Mouse (Mus musculus) myocyte (in vitro differentiated cells): ENCODE measurements at regions not wholly inside any gene's neighbourhood (a gene's known extent, or its start where the extent isn't known, plus 50 kb on each side); places are given as distances from the start of the nearest gene placed in this dataset.

Experiments used
- H3K27me3 ChIP-seq: one replicate; pipeline ENCODE4 v1.6.1; 2011; ENCODE audit not compliant: control insufficient read depth, insufficient read depth, insufficient read length
- H3K36me3 ChIP-seq: one replicate; pipeline ENCODE4 v1.6.1; 2011; ENCODE audit not compliant: control insufficient read depth, insufficient read depth
- H3K4me2 ChIP-seq: one replicate; pipeline ENCODE4 v1.6.1; 2011; ENCODE audit warnings: low read depth, control low read depth
- H3K4me3 ChIP-seq: one replicate; pipeline ENCODE4 v1.5.1; 2011; ENCODE audit warnings: mild to moderate bottlenecking, control low read depth, moderate library complexity
- H3K79me2 ChIP-seq: one replicate; pipeline ENCODE4 v1.6.1; 2011; ENCODE audit not compliant: control insufficient read depth, insufficient read depth
- H3ac ChIP-seq: one replicate; pipeline ENCODE4 v1.6.1; 2011; ENCODE audit not compliant: control insufficient read depth, insufficient read length
- CEBPB ChIP-seq: IDR thresholded peaks from 2 replicates; pipeline ENCODE4 v1.6.1; 2011; ENCODE audit warnings: mild to moderate bottlenecking, moderate library complexity; ENCODE audit not compliant: poor library complexity, insufficient read depth, severe bottlenecking
- E2F4 ChIP-seq: IDR thresholded peaks from one replicate; pipeline ENCODE4 v1.6.1; 2011; ENCODE audit warnings: mild to moderate bottlenecking, control low read depth, moderate library complexity; ENCODE audit not compliant: insufficient read depth
- MAX ChIP-seq: IDR thresholded peaks from one replicate; pipeline ENCODE4 v1.6.1; 2011; ENCODE audit warnings: low read depth, mild to moderate bottlenecking, control low read depth
- MYOD1 ChIP-seq, 3 experiments: IDR thresholded peaks; one replicate each; pipeline ENCODE4 v1.6.1; 2011; ENCODE audit warnings: control low read depth in 2 of 3, low read depth in 2 of 3, mild to moderate bottlenecking in 2 of 3, moderate library complexity in 1 of 3; ENCODE audit not compliant: insufficient read length in 2 of 3, control insufficient read depth in 1 of 3
- MYOG ChIP-seq, 3 experiments: IDR thresholded peaks; one replicate each; pipeline ENCODE4 v1.6.1; 2011; ENCODE audit warnings: control low read depth in 2 of 3, low read depth in 2 of 3, mild to moderate bottlenecking in 2 of 3; ENCODE audit not compliant: insufficient read length in 2 of 3, control insufficient read depth in 1 of 3, insufficient read depth in 1 of 3
- POLR2A ChIP-seq: IDR thresholded peaks from one replicate; pipeline ENCODE4 v1.6.1; 2011; ENCODE audit warnings: low read depth, mild to moderate bottlenecking, control low read depth, moderate library complexity; ENCODE audit not compliant: insufficient read length
- POLR2AphosphoS2 ChIP-seq: IDR thresholded peaks from one replicate; pipeline ENCODE4 v1.6.1; 2011; ENCODE audit warnings: low read depth, control low read depth; ENCODE audit not compliant: insufficient read length
- REST ChIP-seq: IDR thresholded peaks from one replicate; pipeline ENCODE4 v1.6.1; 2011; ENCODE audit warnings: mild to moderate bottlenecking, control low read depth, moderate library complexity; ENCODE audit not compliant: insufficient read depth, insufficient read length
- SRF ChIP-seq: IDR thresholded peaks from one replicate; pipeline ENCODE4 v1.6.1; 2011; ENCODE audit warnings: low read depth; ENCODE audit not compliant: control insufficient read depth, insufficient read length
- TCF12 ChIP-seq: IDR thresholded peaks from one replicate; pipeline ENCODE4 v1.6.1; 2011; ENCODE audit warnings: mild to moderate bottlenecking, control low read depth; ENCODE audit not compliant: poor library complexity, insufficient read depth, severe bottlenecking
- TCF3 ChIP-seq: IDR thresholded peaks from one replicate; pipeline ENCODE4 v1.6.1; 2011; ENCODE audit warnings: low read depth, control low read depth; ENCODE audit not compliant: insufficient read length
- USF1 ChIP-seq: IDR thresholded peaks from one replicate; pipeline ENCODE4 v1.6.1; 2011; ENCODE audit warnings: low read depth, mild to moderate bottlenecking, control low read depth, moderate library complexity

DNA sequence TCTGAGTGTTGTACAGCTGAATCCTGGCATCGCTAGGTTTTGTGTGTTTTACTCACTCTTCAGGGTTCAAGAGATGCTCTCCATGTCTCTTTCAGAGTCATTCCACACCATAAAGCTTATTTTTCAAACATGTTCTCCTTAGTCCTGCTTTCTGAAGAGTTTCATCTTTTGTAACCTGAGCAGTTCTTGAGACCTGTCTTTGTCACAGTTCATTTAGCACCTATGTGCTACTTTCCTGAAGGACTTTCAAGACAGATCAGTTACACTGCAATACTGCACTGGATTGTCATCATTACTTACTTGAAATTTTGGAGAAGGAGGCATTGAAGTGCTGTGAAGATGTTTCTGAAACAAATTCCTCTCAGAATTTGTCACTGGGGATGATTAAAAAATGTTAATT lies 494.7 kb upstream of the Fam98a start:
- H3K4me2 ChIP-seq, result no peak overlapping the region
- H3K27me3 ChIP-seq, result no peaks in the 10 kb centered on the region
- no peaks in the 10 kb centered on the region for H3K79me2 ChIP-seq
- H3K4me3 ChIP-seq, result no peak overlapping the region
- no peaks in the 10 kb centered on the region for H3K36me3 ChIP-seq
- TF ChIP-seq POLR2A (no peak), MYOD1 (IDR thresholded peaks at IDR 0.05; ENCODE audit: control insufficient read depth in 1 of 3, insufficient read length in 2 of 3, low read depth in 2 of 3) (no peak), MYOG (IDR thresholded peaks at IDR 0.05; ENCODE audit: control insufficient read depth in 1 of 3, insufficient read depth in 1 of 3, insufficient read length in 2 of 3, low read depth in 2 of 3) (no peak), CEBPB (no peak), E2F4 (no peak), MAX (no peak), REST (no peak), SRF (no peak), TCF12 (no peak), TCF3 (no peak), USF1 (no peak), POLR2AphosphoS2 (no peak)
- H3ac ChIP-seq, result no peak overlapping the region

DNA sequence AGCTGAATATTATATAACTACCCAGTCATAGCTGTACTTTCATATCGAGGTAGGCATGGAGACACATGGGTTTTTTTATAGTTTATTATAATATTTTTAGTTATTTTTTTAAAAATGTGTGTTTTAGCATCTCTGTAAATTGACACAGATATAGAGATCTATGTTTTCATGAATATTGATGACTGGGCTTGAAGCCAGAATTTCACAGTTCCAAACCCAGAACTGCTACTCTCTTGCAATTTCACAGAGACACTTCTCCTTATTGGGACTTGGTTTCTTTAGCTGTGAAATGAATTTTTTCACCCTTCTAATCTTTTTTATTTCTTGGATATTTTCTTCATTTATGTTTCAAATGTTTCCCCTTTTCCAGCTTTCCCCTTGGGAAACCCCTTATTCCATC lies 481.0 kb upstream of the Fam98a start:
- H3K79me2 ChIP-seq, result no peaks in the 10 kb centered on the region
- no peak overlapping the region for H3ac ChIP-seq
- no peaks in the 10 kb centered on the region for H3K36me3 ChIP-seq
- TF ChIP-seq POLR2A, result no peak
- TF ChIP-seq CEBPB, result no peak
- TF ChIP-seq MYOD1 (IDR thresholded peaks at IDR 0.05; ENCODE audit: control insufficient read depth in 1 of 3, insufficient read length in 2 of 3, low read depth in 2 of 3), result no peak
- TF ChIP-seq REST, result no peak
- TF ChIP-seq SRF, result no peak
- no peak for TF ChIP-seq E2F4
- TF ChIP-seq TCF12, result no peak
- TF ChIP-seq TCF3, result no peak
- TF ChIP-seq MYOG (IDR thresholded peaks at IDR 0.05; ENCODE audit: control insufficient read depth in 1 of 3, insufficient read depth in 1 of 3, insufficient read length in 2 of 3, low read depth in 2 of 3), result no peak
- TF ChIP-seq USF1, result no peak
- TF ChIP-seq MAX, result no peak
- TF ChIP-seq POLR2AphosphoS2, result no peak
- H3K4me3 ChIP-seq, result no peak overlapping the region
- no peaks in the 10 kb centered on the region for H3K27me3 ChIP-seq
- H3K4me2 ChIP-seq, result no peak overlapping the region

DNA sequence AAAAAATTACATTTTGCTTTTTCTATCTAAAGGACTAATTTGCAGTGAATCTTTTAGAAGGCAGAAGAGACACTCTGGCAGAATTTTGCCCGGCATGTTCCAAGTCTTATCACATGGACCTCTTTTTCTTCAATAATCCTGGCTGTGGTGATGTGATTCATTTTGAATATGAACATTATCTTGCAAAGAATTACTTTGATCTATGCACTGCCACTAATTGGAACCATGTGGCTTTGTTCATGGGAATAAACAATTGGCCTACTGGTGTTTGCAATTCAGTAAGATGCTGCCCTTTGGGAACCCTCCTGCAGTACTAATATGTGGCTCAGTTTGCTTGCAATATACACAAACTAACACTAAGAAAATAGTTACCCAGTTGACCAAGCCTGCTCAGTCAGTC lies 456.3 kb upstream of the Fam98a start:
- Histone ChIP-seq H3K4me2 (no peak overlapping the region), H3K36me3 (no peaks in the 10 kb centered on the region), H3ac (no peak overlapping the region), H3K27me3 (no peaks in the 10 kb centered on the region), H3K79me2 (no peaks in the 10 kb centered on the region), H3K4me3 (no peak overlapping the region)
- TF ChIP-seq TCF12 (no peak), REST (no peak), MYOG (IDR thresholded peaks at IDR 0.05; ENCODE audit: control insufficient read depth in 1 of 3, insufficient read depth in 1 of 3, insufficient read length in 2 of 3, low read depth in 2 of 3) (no peak), POLR2A (no peak), USF1 (no peak), TCF3 (no peak), E2F4 (no peak), MAX (no peak), MYOD1 (IDR thresholded peaks at IDR 0.05; ENCODE audit: control insufficient read depth in 1 of 3, insufficient read length in 2 of 3, low read depth in 2 of 3) (no peak), CEBPB (no peak), SRF (no peak), POLR2AphosphoS2 (no peak)

DNA sequence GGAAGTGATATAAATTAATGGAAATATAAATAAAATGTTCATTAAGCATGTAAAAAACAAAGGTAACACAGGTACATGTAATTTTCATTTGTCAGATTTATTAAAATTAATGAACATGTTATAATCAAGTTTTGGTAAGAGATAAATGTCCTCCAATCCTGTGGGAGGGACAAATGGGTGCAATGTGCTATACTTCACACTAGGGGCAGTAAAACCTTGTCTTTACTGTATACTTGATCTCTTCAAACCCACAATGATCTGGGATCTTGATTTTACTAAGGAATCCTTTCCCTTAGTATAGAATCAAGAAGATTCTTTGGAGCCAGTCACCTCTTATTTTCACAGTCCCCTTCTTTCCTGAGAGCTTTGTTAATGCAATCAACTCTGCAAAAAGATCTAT lies 451.1 kb upstream of the Fam98a start:
- H3K4me3 ChIP-seq, result no peak overlapping the region
- no peaks in the 10 kb centered on the region for H3K36me3 ChIP-seq
- no peaks in the 10 kb centered on the region for H3K79me2 ChIP-seq
- H3K4me2 ChIP-seq, result no peak overlapping the region
- TF ChIP-seq SRF (no peak), TCF12 (no peak), TCF3 (no peak), REST (no peak), POLR2A (no peak), MYOG (IDR thresholded peaks at IDR 0.05; ENCODE audit: control insufficient read depth in 1 of 3, insufficient read depth in 1 of 3, insufficient read length in 2 of 3, low read depth in 2 of 3) (no peak), MYOD1 (IDR thresholded peaks at IDR 0.05; ENCODE audit: control insufficient read depth in 1 of 3, insufficient read length in 2 of 3, low read depth in 2 of 3) (no peak), POLR2AphosphoS2 (no peak), CEBPB (no peak), E2F4 (no peak), USF1 (no peak), MAX (no peak)
- H3K27me3 ChIP-seq, result no peaks in the 10 kb centered on the region
- H3ac ChIP-seq, result no peak overlapping the region

DNA sequence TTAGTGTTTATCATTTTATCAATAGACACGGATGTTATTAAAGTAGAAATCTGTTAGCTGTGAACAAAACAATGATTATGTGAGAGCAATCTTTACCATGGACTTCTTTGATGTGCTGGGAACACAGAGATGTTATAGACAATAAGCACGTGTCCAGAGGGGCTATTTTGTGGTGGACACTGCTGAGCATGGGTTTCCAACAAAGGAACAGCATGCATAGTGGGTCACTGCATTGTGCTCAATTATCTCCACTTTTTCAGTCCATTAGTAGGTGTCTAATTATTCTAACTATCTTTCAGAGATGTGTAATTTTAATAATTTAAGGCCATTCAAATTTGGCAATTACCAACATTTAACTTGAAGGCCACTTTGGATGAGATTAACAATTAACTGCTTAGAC lies 409.6 kb upstream of the Fam98a start:
- Histone ChIP-seq H3K4me2 (no peak overlapping the region), H3K36me3 (no peaks in the 10 kb centered on the region), H3K79me2 (no peaks in the 10 kb centered on the region), H3K4me3 (no peak overlapping the region), H3ac (no peak overlapping the region), H3K27me3 (no peaks in the 10 kb centered on the region)
- TF ChIP-seq MYOG (IDR thresholded peaks at IDR 0.05; ENCODE audit: control insufficient read depth in 1 of 3, insufficient read depth in 1 of 3, insufficient read length in 2 of 3, low read depth in 2 of 3) (no peak), REST (no peak), USF1 (no peak), POLR2AphosphoS2 (no peak), CEBPB (no peak), SRF (no peak), MYOD1 (IDR thresholded peaks at IDR 0.05; ENCODE audit: control insufficient read depth in 1 of 3, insufficient read length in 2 of 3, low read depth in 2 of 3) (no peak)
